Mouse (Mus musculus) embryo, embryonic 11.5 days (tissue): ENCODE data around the gene Zfp943.
"Not testable (repeated sequence)": the region's sequence is repeated elsewhere in the genome, so short reads cannot be mapped to it uniquely, and the experiment has no call there.

Source experiments
- DNase-seq: peaks from one replicate; pipeline ENCODE4 v3.0.0-alpha.2; 2012; ENCODE audit warnings: low read depth, low spot score

Zfp943 gene

GRCm38 (mm10) chr17:21962107-21962907 lies at the start of gene Zfp943, which contains the start of gene Zfp942:
Zfp943 (plus strand) TSS chr17:21962552.
Zfp942 (minus strand) TSS chr17:21962464.
- peak; percentile 30 for DNase-seq

- no peak for DNase-seq
Measured at GRCm38 (mm10) chr17:21963302-21963701, 950 bp downstream of the Zfp943 start.

- DNase-seq, result not testable (repeated sequence)
Measured at GRCm38 (mm10) chr17:22035594-22035993, 73.2 kb downstream of the Zfp943 start.

- no peak for DNase-seq
Measured at GRCm38 (mm10) chr17:22049403-22049802, 87.1 kb downstream of the Zfp943 start.

GRCm38 (mm10) chr17:22053211-22053610 lies 90.9 kb downstream of the Zfp943 start:
- DNase-seq, result no peak

GRCm38 (mm10) chr17:22081031-22081631 lies 118.8 kb downstream of the Zfp943 start:
- peak; percentile 8 for DNase-seq

GRCm38 (mm10) chr17:22083224-22083623 lies 120.9 kb downstream of the Zfp943 start:
- peak; percentile 22 for DNase-seq

- DNase-seq, result no peak
Measured at GRCm38 (mm10) chr17:22118770-22119169, 156.4 kb downstream of the Zfp943 start.
